Mouse (Mus musculus) liver, embryonic 15.5 days (tissue): ENCODE data around the gene Sf1. TPM values are rescaled to one million over a fixed set of nuclear protein-coding genes. Genes with fewer than 3 reads are reported as not detected.

Source experiments
- ATAC-seq: fragments of 200-750 bp; cut with Nextera tagmentation; 2 replicates; pipeline ENCODE4 v1.8.0; 2017; ENCODE audit warnings: moderate number of reproducible peaks, mild to moderate bottlenecking, moderate library complexity; ENCODE audit not compliant: insufficient read depth
- H3K27ac ChIP-seq: fragments of 300-500 bp; sonication (generic); replicated peaks from 2 replicates; pipeline ENCODE4 v1.5.1; 2015; ENCODE audit warnings: mild to moderate bottlenecking, inconsistent platforms
- H3K27me3 ChIP-seq: fragments of 300-500 bp; sonication (generic); 2 replicates; pipeline ENCODE4 v1.6.1; 2015; ENCODE audit warnings: mild to moderate bottlenecking, inconsistent platforms
- H3K36me3 ChIP-seq: fragments of 300-500 bp; sonication (generic); replicated peaks from 2 replicates; pipeline ENCODE4 v1.6.1; 2015; ENCODE audit warnings: moderate library complexity, mild to moderate bottlenecking, inconsistent platforms
- H3K4me1 ChIP-seq: fragments of 300-500 bp; sonication (generic); replicated peaks from 2 replicates; pipeline ENCODE4 v1.6.1; 2015; ENCODE audit warnings: inconsistent platforms
- H3K4me2 ChIP-seq: fragments of 300-500 bp; sonication (generic); 2 replicates; pipeline ENCODE4 v1.6.1; 2015; ENCODE audit warnings: moderate library complexity, mild to moderate bottlenecking, inconsistent platforms
- H3K4me3 ChIP-seq: fragments of 300-500 bp; sonication (generic); replicated peaks from 2 replicates; pipeline ENCODE4 v1.5.1; 2015; ENCODE audit warnings: mild to moderate bottlenecking, inconsistent platforms
- H3K9ac ChIP-seq: fragments of 300-500 bp; sonication (generic); 2 replicates; pipeline ENCODE4 v1.6.1; 2015; ENCODE audit warnings: moderate library complexity, mild to moderate bottlenecking, inconsistent platforms
- H3K9me3 ChIP-seq: fragments of 300-500 bp; sonication (generic); replicated peaks from 2 replicates; pipeline ENCODE4 v1.6.1; 2016; ENCODE audit warnings: inconsistent platforms
- WGBS: fragments of 180-500 bp; shearing (Covaris S2); methylation state at CpG from one replicate; pipeline ENCODE4 v1.1.7; 2015; ENCODE audit warnings: mixed read lengths; ENCODE audit not compliant: insufficient replicate concordance; 5-methylcytosine and 5-hydroxymethylcytosine counted together
- polyA plus RNA-seq: library from polyadenylated mRNA; unstranded; fragments of >200 nt; fragmentation: Nextera tagmentation; extraction: Ambion mirVana; gene quantifications from 2 replicates; pipeline ENCODE4 v1.2.1, GENCODE M21; 2015

The Sf1 gene
- 64.3 and 68.8 TPM in 2 replicates for polyA plus RNA-seq

- Histone ChIP-seq H3K9me3 (no peaks in the 10 kb centered on the region), H3K27me3 (no peaks in the 10 kb centered on the region), H3K4me2 (peak within 1 kb of the TSS; percentile 74), H3K4me1 (peaks cover 31% of the 10 kb centered on the region), H3K4me3 (peak within 1 kb of the TSS; percentile 87), H3K9ac (peak within 1 kb of the TSS; percentile 97), H3K27ac (peak within 1 kb of the TSS; percentile 95), H3K36me3 (peaks cover 47% of the 10 kb centered on the region)
- peak; percentile 93 for ATAC-seq
- WGBS: 2% methylated on average over 83 of the region's 85 CpGs
Observed at GRCm38 (mm10) chr19:6363411-6364240, at the start of gene Sf1. Sf1 (plus strand) TSS chr19:6363690.

- no peak overlapping the region for H3K4me2 ChIP-seq
- H3K27ac ChIP-seq: no peak overlapping the region
- 0 out of 2 replicates have a peak, but pooled peaks cover 3% of the 10 kb centered on the region for H3K4me1 ChIP-seq
- ATAC-seq: no peak
- 81% methylated on average over 8 of the region's 8 CpGs for WGBS
- H3K36me3 ChIP-seq: peaks cover 51% of the 10 kb centered on the region
- H3K9ac ChIP-seq: no peak overlapping the region
- H3K9me3 ChIP-seq: no peaks in the 10 kb centered on the region
- no peak overlapping the region for H3K4me3 ChIP-seq
- no peaks in the 10 kb centered on the region for H3K27me3 ChIP-seq
Observed at GRCm38 (mm10) chr19:6313796-6314195, 49.7 kb upstream of the Sf1 start.

- Histone ChIP-seq H3K36me3 (peaks cover 54% of the 10 kb centered on the region), H3K9ac (no peak overlapping the region), H3K4me1 (no peaks in the 10 kb centered on the region), H3K4me3 (no peak overlapping the region), H3K27ac (no peak overlapping the region), H3K4me2 (no peak overlapping the region), H3K27me3 (no peaks in the 10 kb centered on the region), H3K9me3 (no peaks in the 10 kb centered on the region)
- no peak for ATAC-seq
- 70% methylated on average over 8 of the region's 8 CpGs for WGBS
Observed at GRCm38 (mm10) chr19:6314513-6314912, 49.0 kb upstream of the Sf1 start.

DNA sequence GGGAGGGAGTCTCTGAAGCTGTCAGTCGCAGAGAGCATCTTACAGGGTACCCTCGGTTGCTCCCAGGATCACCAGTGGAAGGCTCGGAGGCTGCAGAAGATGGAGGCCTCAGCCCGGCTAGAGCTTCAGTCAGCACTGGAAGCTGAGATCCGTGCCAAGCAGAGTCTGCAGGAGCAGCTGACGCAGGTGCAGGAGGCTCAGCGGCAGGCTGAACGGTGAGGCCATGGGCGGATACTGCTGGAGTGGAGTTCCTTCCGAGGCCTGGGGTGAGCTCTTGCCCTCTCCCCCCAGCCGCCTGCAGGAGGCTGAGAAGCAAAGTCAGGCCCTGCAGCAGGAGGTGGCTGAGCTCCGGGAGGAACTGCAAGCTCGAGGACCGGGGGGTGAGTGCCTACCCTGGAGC lies 47.9 kb upstream of the Sf1 start:
- 77% methylated on average over 14 of the region's 14 CpGs for WGBS
- ATAC-seq: no peak
- peaks cover 48% of the 10 kb centered on the region for H3K36me3 ChIP-seq
- H3K4me3 ChIP-seq: no peak overlapping the region
- H3K27me3 ChIP-seq: no peaks in the 10 kb centered on the region
- H3K4me2 ChIP-seq: no peak overlapping the region
- no peak overlapping the region for H3K27ac ChIP-seq
- H3K9me3 ChIP-seq: no peaks in the 10 kb centered on the region
- no peak overlapping the region for H3K9ac ChIP-seq
- H3K4me1 ChIP-seq: no peaks in the 10 kb centered on the region

DNA sequence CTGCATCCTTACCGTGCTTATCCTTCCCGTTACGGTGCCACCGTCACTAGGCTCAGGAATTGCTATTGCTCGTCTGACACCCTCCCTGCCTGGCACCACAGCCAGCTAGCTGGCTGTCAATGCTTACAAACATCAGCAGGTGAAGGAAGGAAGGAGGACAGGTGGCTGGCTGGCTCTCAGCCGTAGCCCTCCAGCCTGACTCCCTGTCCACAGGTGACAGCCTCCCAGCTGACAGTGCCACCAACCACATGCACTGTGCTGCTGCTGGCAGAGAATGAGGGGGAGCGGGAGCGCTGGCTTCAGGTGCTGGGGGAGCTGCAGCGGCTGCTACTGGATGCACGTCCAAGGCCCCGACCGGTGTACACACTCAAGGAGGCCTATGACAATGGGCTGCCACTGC lies 45.3 kb upstream of the Sf1 start:
- WGBS: 84% methylated on average over 12 of the region's 12 CpGs

GRCm38 (mm10) chr19:6321358-6321757 lies 42.1 kb upstream of the Sf1 start:
- 57% methylated on average over 8 of the region's 8 CpGs for WGBS
- Histone ChIP-seq H3K27me3 (no peaks in the 10 kb centered on the region), H3K4me3 (no peak overlapping the region), H3K36me3 (peaks cover 14% of the 10 kb centered on the region; the same call in 1 of the 2 replicates), H3K9ac (no peak overlapping the region), H3K27ac (no peak overlapping the region), H3K9me3 (no peaks in the 10 kb centered on the region), H3K4me2 (no peak overlapping the region), H3K4me1 (peaks cover 6% of the 10 kb centered on the region; the same call in 1 of the 2 replicates)
- no peak for ATAC-seq

More for the DNA sequence above, 45.3 kb upstream of the Sf1 start:
- Histone ChIP-seq H3K4me2 (no peak overlapping the region), H3K9ac (no peak overlapping the region), H3K9me3 (no peaks in the 10 kb centered on the region), H3K4me3 (no peak overlapping the region), H3K27me3 (no peaks in the 10 kb centered on the region), H3K4me1 (peaks cover 6% of the 10 kb centered on the region; the same call in 1 of the 2 replicates), H3K27ac (no peak overlapping the region), H3K36me3 (peaks cover 34% of the 10 kb centered on the region)
- ATAC-seq: no peak

- H3K36me3 ChIP-seq: peaks cover 14% of the 10 kb centered on the region; the same call in 1 of the 2 replicates
- H3K27ac ChIP-seq: no peak overlapping the region
- no peak overlapping the region for H3K9ac ChIP-seq
- H3K4me2 ChIP-seq: no peak overlapping the region
- peaks cover 6% of the 10 kb centered on the region; the same call in 1 of the 2 replicates for H3K4me1 ChIP-seq
- H3K4me3 ChIP-seq: no peak overlapping the region
- H3K9me3 ChIP-seq: no peaks in the 10 kb centered on the region
- WGBS: 78% methylated on average over 33 of the region's 33 CpGs
- H3K27me3 ChIP-seq: no peaks in the 10 kb centered on the region
- no peak for ATAC-seq
Observed at GRCm38 (mm10) chr19:6321786-6322621, 41.5 kb upstream of the Sf1 start.

DNA sequence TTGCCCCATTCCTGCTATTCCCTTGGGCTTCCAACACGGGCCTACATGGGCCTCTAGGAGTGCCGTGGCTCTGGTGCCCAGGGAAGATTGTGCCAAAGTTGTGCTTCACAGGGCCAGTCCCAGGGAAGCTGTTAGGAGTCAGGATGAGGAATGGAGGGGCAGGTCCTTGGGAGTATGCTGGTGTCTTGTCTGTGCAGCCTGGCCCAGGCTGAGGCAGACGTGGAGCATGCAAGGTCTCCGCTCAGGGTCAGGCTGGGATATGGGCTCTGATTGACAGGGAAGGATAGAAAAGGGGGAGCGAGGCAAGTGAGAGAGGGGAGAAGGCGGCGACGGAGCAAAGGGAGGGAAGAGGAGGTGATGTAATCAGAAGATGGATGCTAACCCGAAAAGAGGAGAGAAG lies 38.7 kb upstream of the Sf1 start:
- H3K27me3 ChIP-seq: no peaks in the 10 kb centered on the region
- WGBS: 78% methylated on average over 9 of the region's 9 CpGs

DNA sequence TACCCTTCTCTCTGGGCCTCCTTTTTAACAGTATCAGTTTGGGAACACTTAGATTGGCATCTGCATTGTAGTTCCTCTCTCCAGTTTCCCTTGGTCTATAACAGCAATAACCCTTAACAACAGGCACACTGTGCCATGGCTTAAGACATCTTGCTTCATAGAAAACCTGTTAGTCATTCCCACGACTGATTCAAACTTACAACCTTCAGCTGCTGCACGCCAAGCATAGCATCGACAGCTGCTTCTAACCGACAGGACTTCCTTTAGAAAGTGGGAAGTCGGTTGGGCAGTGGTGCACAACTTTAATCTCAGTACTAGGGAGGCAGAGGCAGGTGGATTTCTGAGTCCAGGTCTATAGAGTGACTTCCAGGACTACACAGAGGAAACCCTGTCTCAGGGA lies 32.3 kb upstream of the Sf1 start:
- no peaks in the 10 kb centered on the region for H3K9me3 ChIP-seq
- no peak overlapping the region; the same call in 1 of the 2 replicates for H3K9ac ChIP-seq
- peaks cover 39% of the 10 kb centered on the region for H3K4me1 ChIP-seq
- WGBS: 12% methylated on average over 5 of the region's 5 CpGs
- H3K27me3 ChIP-seq: no peaks in the 10 kb centered on the region
- no peak overlapping the region for H3K27ac ChIP-seq
- peak overlapping the region; percentile 60 for H3K4me2 ChIP-seq
- H3K36me3 ChIP-seq: no peaks in the 10 kb centered on the region
- H3K4me3 ChIP-seq: peak overlapping the region; percentile 18
- no peak for ATAC-seq

More for the DNA sequence above, 38.7 kb upstream of the Sf1 start:
- no peaks in the 10 kb centered on the region for H3K9me3 ChIP-seq
- 0 out of 2 replicates have a peak, but pooled peaks cover 5% of the 10 kb centered on the region for H3K36me3 ChIP-seq
- H3K4me1 ChIP-seq: peaks cover 6% of the 10 kb centered on the region; the same call in 1 of the 2 replicates
- H3K4me2 ChIP-seq: no peak overlapping the region
- H3K9ac ChIP-seq: no peak overlapping the region
- no peak overlapping the region for H3K27ac ChIP-seq
- H3K4me3 ChIP-seq: no peak overlapping the region
- ATAC-seq: no peak

GRCm38 (mm10) chr19:6331719-6332516 lies 31.6 kb upstream of the Sf1 start:
- Histone ChIP-seq H3K9ac (peak overlapping the region; percentile 41; the same call in 1 of the 2 replicates), H3K9me3 (no peaks in the 10 kb centered on the region), H3K36me3 (peaks cover 3% of the 10 kb centered on the region; the same call in 1 of the 2 replicates), H3K4me1 (peaks cover 47% of the 10 kb centered on the region), H3K27ac (no peak overlapping the region), H3K4me2 (peak overlapping the region; percentile 60), H3K4me3 (peak overlapping the region; percentile 18), H3K27me3 (no peaks in the 10 kb centered on the region)
- no peak for ATAC-seq
- WGBS: 25% methylated on average over 13 of the region's 13 CpGs
